Mouse (Mus musculus): ENCODE measurements around the gene Ccnj. TPM values are rescaled to one million over a fixed set of nuclear protein-coding genes. Genes with fewer than 3 reads are reported as not detected.

Gene Ccnj
- polyA plus RNA-seq, 1 experiment from 2014 or later, result 18.8 TPM

Small RNAs within 50 kb of the gene (microRNA-seq; reads per million reads assigned to microRNA genes)
- 0.59 reads per million for gene Mir8092

Other genes with a start within 250 kb of the Ccnj start
- gene Aldh18a1, start 242.8 kb upstream of the Ccnj start, polyA plus RNA-seq (2014; fragmentation: Nextera tagmentation; extraction: Ambion mirVana), result 45.2 and 57.8 TPM in 2 replicates
- gene Tctn3, start 219.0 kb upstream of the Ccnj start, polyA plus RNA-seq (2014; fragmentation: Nextera tagmentation; extraction: Ambion mirVana), result 12.5 and 13.7 TPM in 2 replicates
- gene Entpd1, start 218.9 kb upstream of the Ccnj start, polyA plus RNA-seq (2014; fragmentation: Nextera tagmentation; extraction: Ambion mirVana), result 5.4 and 9.2 TPM in 2 replicates
- 0.26 and 0.32 TPM in 2 replicates for gene Cc2d2b, start 82.5 kb upstream of the Ccnj start, polyA plus RNA-seq (2014; fragmentation: Nextera tagmentation; extraction: Ambion mirVana)
- 8.0 and 12.2 TPM in 2 replicates for gene Zfp518a, start 63.4 kb downstream of the Ccnj start, polyA plus RNA-seq (2014; fragmentation: Nextera tagmentation; extraction: Ambion mirVana)
- 0.66 and 0.70 TPM in 2 replicates for gene Blnk, start 163.3 kb downstream of the Ccnj start, polyA plus RNA-seq (2014; fragmentation: Nextera tagmentation; extraction: Ambion mirVana)
- gene Dntt, start 198.0 kb downstream of the Ccnj start, polyA plus RNA-seq (2014; fragmentation: Nextera tagmentation; extraction: Ambion mirVana), result 0.17 and 0.18 TPM in 2 replicates
- gene Opalin, start 245.8 kb downstream of the Ccnj start, polyA plus RNA-seq (2014; fragmentation: Nextera tagmentation; extraction: Ambion mirVana), result not detected in 2 replicates